Mouse (Mus musculus): Measurements from ENCODE around the gene Cables2. TPM values are rescaled to one million over a fixed set of nuclear protein-coding genes. Genes with fewer than 3 reads are reported as not detected.

Gene Cables2
- polyA plus RNA-seq, 1 experiment from 2014 or later, result 9.6 TPM

DNA sequence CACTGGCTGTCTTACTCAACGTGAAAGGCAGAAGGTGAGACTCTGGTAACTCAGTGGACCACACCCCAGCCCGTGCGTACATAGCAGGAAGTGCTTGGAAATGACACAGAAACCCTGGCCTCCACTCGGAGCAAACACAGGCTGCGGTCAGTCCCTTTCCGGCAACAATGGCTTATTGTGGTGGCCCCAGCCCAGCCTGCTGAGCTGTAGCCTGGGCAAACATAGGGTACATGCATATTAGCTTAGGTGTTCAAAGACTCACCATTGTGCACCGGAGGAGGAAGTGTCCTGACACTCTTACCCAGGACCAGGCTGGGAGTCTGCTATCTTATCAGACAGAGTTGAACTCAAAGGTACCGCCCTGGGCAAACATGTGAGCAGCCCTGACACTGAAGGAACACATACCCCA, 3.6 kb upstream of the Cables2 start:
- Histone ChIP-seq H3K27me3 (replicated peaks) (peaks cover 22% of the 10 kb centered on the region), H3K4me1 (peaks cover 50% of the 10 kb centered on the region), H3K4me3 (peak overlapping the region; percentile 20; the same call in 1 of the 2 replicates), H3K36me3 (no peaks in the 10 kb centered on the region), H3K9ac (peak overlapping the region; percentile 35; the same call in 1 of the 2 replicates), H3K9me3 (replicated peaks) (no peaks in the 10 kb centered on the region), H3K4me2 (peak overlapping the region; percentile 57), H3K27ac (0 out of 2 replicates have a peak overlapping the region, but pooled peaks have one; percentile 8)
- no peak for ATAC-seq
- WGBS (ENCODE audit: insufficient replicate concordance), result 18% methylated on average over 8 of the region's 8 CpGs

GRCm38 (mm10) chr2:180276385-180276784, 3.1 kb upstream of the Cables2 start:
- 23% methylated on average over 4 of the region's 4 CpGs for WGBS (ENCODE audit: insufficient replicate concordance)
- Histone ChIP-seq H3K4me1 (peaks cover 54% of the 10 kb centered on the region), H3K4me3 (peak overlapping the region; percentile 12; the same call in 1 of the 2 replicates), H3K9ac (peak overlapping the region; percentile 35; the same call in 1 of the 2 replicates), H3K4me2 (peak overlapping the region; percentile 57), H3K36me3 (peaks cover 3% of the 10 kb centered on the region), H3K27ac (0 out of 2 replicates have a peak overlapping the region, but pooled peaks have one; percentile 8), H3K27me3 (replicated peaks) (peaks cover 21% of the 10 kb centered on the region), H3K9me3 (replicated peaks) (no peaks in the 10 kb centered on the region)
- ATAC-seq, result no peak

GRCm38 (mm10) chr2:180275836-180276235, 2.5 kb upstream of the Cables2 start:
- peaks cover 60% of the 10 kb centered on the region for H3K4me1 ChIP-seq
- 2% methylated on average over 8 of the region's 8 CpGs for WGBS (ENCODE audit: insufficient replicate concordance)
- 0 out of 2 replicates have a peak overlapping the region, but pooled peaks have one; percentile 17 for H3K9ac ChIP-seq
- no peak for ATAC-seq
- peak overlapping the region; percentile 12; the same call in 1 of the 2 replicates for H3K4me3 ChIP-seq
- peaks cover 21% of the 10 kb centered on the region for H3K27me3 ChIP-seq (replicated peaks)
- H3K4me2 ChIP-seq, result peak overlapping the region; percentile 57
- H3K27ac ChIP-seq, result no peak overlapping the region
- no peaks in the 10 kb centered on the region for H3K9me3 ChIP-seq (replicated peaks)
- H3K36me3 ChIP-seq, result peaks cover 9% of the 10 kb centered on the region

GRCm38 (mm10) chr2:180274523-180274922, 1.2 kb upstream of the Cables2 start:
- H3K27me3 ChIP-seq (replicated peaks), result peaks cover 20% of the 10 kb centered on the region
- H3K9ac ChIP-seq, result no peak overlapping the region
- H3K4me1 ChIP-seq, result peaks cover 67% of the 10 kb centered on the region
- H3K27ac ChIP-seq, result no peak overlapping the region
- WGBS (ENCODE audit: insufficient replicate concordance), result 65% methylated on average over 2 of the region's 2 CpGs
- peak overlapping the region; percentile 73; the same call in 1 of the 2 replicates for H3K4me2 ChIP-seq
- no peak for ATAC-seq
- peaks cover 22% of the 10 kb centered on the region for H3K36me3 ChIP-seq
- H3K9me3 ChIP-seq (replicated peaks), result no peaks in the 10 kb centered on the region
- H3K4me3 ChIP-seq, result no peak overlapping the region

GRCm38 (mm10) chr2:180272884-180273321, 393 bp downstream of the Cables2 start:
- Histone ChIP-seq H3K4me1 (peaks cover 67% of the 10 kb centered on the region), H3K9me3 (replicated peaks) (no peaks in the 10 kb centered on the region), H3K9ac (peak overlapping the region; percentile 96), H3K36me3 (peaks cover 37% of the 10 kb centered on the region), H3K27me3 (replicated peaks) (peaks cover 11% of the 10 kb centered on the region), H3K4me2 (peak overlapping the region; percentile 99), H3K4me3 (peak overlapping the region; percentile 82), H3K27ac (peak overlapping the region; percentile 79)
- WGBS (ENCODE audit: insufficient replicate concordance), result under 1% methylated on average over 12 of the region's 37 CpGs
- ATAC-seq, result peak; percentile 49

DNA sequence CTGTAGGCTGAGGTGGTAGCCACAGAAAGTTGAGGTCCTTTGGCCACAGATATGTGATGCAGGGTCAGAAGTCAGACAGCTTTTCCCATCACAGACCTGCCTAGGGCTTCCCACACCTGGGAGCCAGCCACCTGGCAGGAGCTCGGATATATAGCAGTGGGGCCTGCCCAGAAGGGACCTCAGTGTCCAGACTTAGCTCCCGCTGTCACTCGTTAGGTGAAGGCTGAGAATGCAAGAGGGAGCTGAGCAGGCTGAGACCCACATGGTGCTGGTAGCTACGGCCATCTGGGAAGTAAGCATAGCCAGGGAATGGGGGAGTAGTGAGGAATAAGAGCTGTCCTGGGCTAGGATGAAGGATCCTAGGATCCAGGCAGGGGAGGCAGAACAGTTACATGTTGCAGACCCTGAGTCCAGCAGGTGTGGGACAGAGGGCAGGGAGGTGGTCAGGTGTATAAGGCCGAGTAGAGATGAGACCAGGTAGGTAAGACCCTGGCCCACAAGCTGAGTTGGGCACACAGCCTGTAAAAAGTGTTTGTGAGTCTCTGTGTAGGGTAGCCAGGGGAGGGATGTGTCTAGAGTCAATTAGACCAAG, 1.4 kb downstream of the Cables2 start:
- 73% methylated on average over 5 of the region's 5 CpGs for WGBS (ENCODE audit: insufficient replicate concordance)
- H3K4me3 ChIP-seq, result peak overlapping the region; percentile 82
- H3K9me3 ChIP-seq (replicated peaks), result no peaks in the 10 kb centered on the region
- peaks cover 60% of the 10 kb centered on the region for H3K4me1 ChIP-seq
- peak overlapping the region; percentile 96 for H3K9ac ChIP-seq
- peak overlapping the region; percentile 99 for H3K4me2 ChIP-seq
- no peak overlapping the region for H3K27ac ChIP-seq
- ATAC-seq, result no peak
- peaks cover 47% of the 10 kb centered on the region for H3K36me3 ChIP-seq
- peaks cover 8% of the 10 kb centered on the region for H3K27me3 ChIP-seq (replicated peaks)

GRCm38 (mm10) chr2:180270537-180271255, 2.6 kb downstream of the Cables2 start:
- Histone ChIP-seq H3K4me2 (peak overlapping the region; percentile 99; the same call in 1 of the 2 replicates), H3K27ac (0 out of 2 replicates have a peak overlapping the region, but pooled peaks have one; percentile 8)

GRCm38 (mm10) chr2:180269329-180269728, 4.0 kb downstream of the Cables2 start:
- Histone ChIP-seq H3K27ac (no peak overlapping the region), H3K4me1 (peaks cover 35% of the 10 kb centered on the region), H3K36me3 (peaks cover 62% of the 10 kb centered on the region), H3K9ac (no peak overlapping the region), H3K4me2 (no peak overlapping the region), H3K4me3 (no peak overlapping the region), H3K9me3 (replicated peaks) (no peaks in the 10 kb centered on the region), H3K27me3 (replicated peaks) (peaks cover 2% of the 10 kb centered on the region; the same call in 1 of the 2 replicates)
- WGBS (ENCODE audit: insufficient replicate concordance), result 84% methylated on average over 10 of the region's 10 CpGs
- no peak for ATAC-seq

More at GRCm38 (mm10) chr2:180270537-180271255, 2.6 kb downstream of the Cables2 start:
- Histone ChIP-seq H3K27me3 (replicated peaks) (peaks cover 8% of the 10 kb centered on the region), H3K9ac (no peak overlapping the region), H3K4me1 (peaks cover 48% of the 10 kb centered on the region), H3K9me3 (replicated peaks) (no peaks in the 10 kb centered on the region), H3K36me3 (peaks cover 58% of the 10 kb centered on the region), H3K4me3 (no peak overlapping the region)
- 64% methylated on average over 7 of the region's 7 CpGs for WGBS (ENCODE audit: insufficient replicate concordance)
- no peak for ATAC-seq

GRCm38 (mm10) chr2:180267955-180268354, 5.3 kb downstream of the Cables2 start:
- no peaks in the 10 kb centered on the region for H3K27me3 ChIP-seq (replicated peaks)
- peaks cover 75% of the 10 kb centered on the region for H3K36me3 ChIP-seq
- no peak overlapping the region for H3K4me2 ChIP-seq
- no peak overlapping the region for H3K9ac ChIP-seq
- H3K4me3 ChIP-seq, result no peak overlapping the region
- 66% methylated on average over 2 of the region's 2 CpGs for WGBS (ENCODE audit: insufficient replicate concordance)
- no peak for ATAC-seq
- no peak overlapping the region for H3K27ac ChIP-seq
- peaks cover 28% of the 10 kb centered on the region for H3K4me1 ChIP-seq
- H3K9me3 ChIP-seq (replicated peaks), result no peaks in the 10 kb centered on the region

- H3K9me3 ChIP-seq (replicated peaks), result no peaks in the 10 kb centered on the region
- no peak for ATAC-seq
- H3K4me3 ChIP-seq, result no peak overlapping the region
- peaks cover 15% of the 10 kb centered on the region for H3K4me1 ChIP-seq
- H3K27me3 ChIP-seq (replicated peaks), result no peaks in the 10 kb centered on the region
- no peak overlapping the region for H3K4me2 ChIP-seq
- H3K9ac ChIP-seq, result no peak overlapping the region
- H3K27ac ChIP-seq, result no peak overlapping the region
- peaks cover 88% of the 10 kb centered on the region for H3K36me3 ChIP-seq
- WGBS (ENCODE audit: insufficient replicate concordance), result 79% methylated on average over 10 of the region's 10 CpGs
Measured at GRCm38 (mm10) chr2:180262891-180263290, 10.4 kb downstream of the Cables2 start.

DNA sequence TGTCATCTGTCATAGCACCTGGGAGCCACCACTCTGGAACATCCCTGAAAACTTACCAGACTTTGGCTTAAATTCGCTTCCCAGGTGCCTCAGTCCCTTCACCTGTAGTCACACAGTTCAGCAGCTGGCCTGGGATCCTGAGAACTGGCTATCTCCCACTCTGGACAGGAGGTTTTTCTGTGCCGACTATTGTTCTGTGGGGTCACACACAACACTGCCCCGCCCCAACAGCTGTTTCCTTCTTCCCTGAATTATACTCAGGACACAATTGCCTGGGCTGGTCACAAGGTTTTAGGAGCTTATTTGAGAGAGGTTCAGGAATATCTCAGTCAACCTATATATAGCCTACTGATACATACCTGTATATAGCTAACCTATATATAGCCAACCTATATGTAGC, 10.9 kb downstream of the Cables2 start:
- Histone ChIP-seq H3K9me3 (replicated peaks) (no peaks in the 10 kb centered on the region), H3K4me3 (no peak overlapping the region), H3K27ac (no peak overlapping the region), H3K27me3 (replicated peaks) (no peaks in the 10 kb centered on the region), H3K36me3 (peaks cover 86% of the 10 kb centered on the region), H3K4me2 (no peak overlapping the region), H3K4me1 (peaks cover 18% of the 10 kb centered on the region), H3K9ac (no peak overlapping the region)
- no peak for ATAC-seq
- WGBS (ENCODE audit: insufficient replicate concordance), result 52% methylated on average over 3 of the region's 3 CpGs

- Histone ChIP-seq H3K27me3 (replicated peaks) (no peaks in the 10 kb centered on the region), H3K9ac (no peak overlapping the region), H3K4me3 (no peak overlapping the region), H3K4me2 (no peak overlapping the region), H3K27ac (no peak overlapping the region), H3K9me3 (replicated peaks) (no peaks in the 10 kb centered on the region), H3K36me3 (peaks cover 80% of the 10 kb centered on the region), H3K4me1 (peaks cover 18% of the 10 kb centered on the region)
- WGBS (ENCODE audit: insufficient replicate concordance), result 81% methylated on average over 7 of the region's 7 CpGs
- no peak for ATAC-seq
Measured at GRCm38 (mm10) chr2:180261901-180262300, 11.4 kb downstream of the Cables2 start.
